Mouse (Mus musculus): Measurements from ENCODE around the gene Ccdc88b.
"Not testable (repeated sequence)": the region's sequence is repeated elsewhere in the genome, so short reads cannot be mapped to it uniquely, and the experiment has no call there.

The Ccdc88b gene

GRCm38 (mm10) chr19:6858031-6858430 is at the start of gene Ccdc88b:
Gene Ccdc88b, minus strand, starts transcription at chr19:6858211.
- no peak for DNase-seq (ENCODE audit: low read depth, low spot score)

- no peak for DNase-seq (ENCODE audit: low read depth, low spot score)
These were observed 49.1 kb upstream of the Ccdc88b start for GRCm38 (mm10) chr19:6907094-6907493.

- DNase-seq (ENCODE audit: low read depth, low spot score): no peak
These were observed 48.2 kb upstream of the Ccdc88b start for GRCm38 (mm10) chr19:6906199-6906598.

GRCm38 (mm10) chr19:6905498-6906159 is 47.6 kb upstream of the Ccdc88b start:
- DNase-seq (ENCODE audit: low read depth, low spot score): no peak

- DNase-seq (ENCODE audit: low read depth, low spot score): no peak
These were observed 46.8 kb upstream of the Ccdc88b start for GRCm38 (mm10) chr19:6904846-6905245.

- DNase-seq (ENCODE audit: low read depth, low spot score): no peak
These were observed 45.0 kb upstream of the Ccdc88b start for GRCm38 (mm10) chr19:6903031-6903430.

- no peak for DNase-seq (ENCODE audit: low read depth, low spot score)
These were observed 41.6 kb upstream of the Ccdc88b start for GRCm38 (mm10) chr19:6899641-6900040.

GRCm38 (mm10) chr19:6895608-6896305 is 37.7 kb upstream of the Ccdc88b start:
- DNase-seq (ENCODE audit: low read depth, low spot score): not testable (repeated sequence)

- DNase-seq (ENCODE audit: low read depth, low spot score): no peak
These were observed 35.9 kb upstream of the Ccdc88b start for GRCm38 (mm10) chr19:6893731-6894451.

GRCm38 (mm10) chr19:6892512-6892911 is 34.5 kb upstream of the Ccdc88b start:
- no peak for DNase-seq (ENCODE audit: low read depth, low spot score)

GRCm38 (mm10) chr19:6877965-6878364 is 20.0 kb upstream of the Ccdc88b start:
- no peak for DNase-seq (ENCODE audit: low read depth, low spot score)

GRCm38 (mm10) chr19:6876799-6877198 is 18.8 kb upstream of the Ccdc88b start:
- DNase-seq (ENCODE audit: low read depth, low spot score): no peak

- DNase-seq (ENCODE audit: low read depth, low spot score): peak; percentile 27
These were observed 17.8 kb upstream of the Ccdc88b start for GRCm38 (mm10) chr19:6875834-6876233.

GRCm38 (mm10) chr19:6874257-6874656 is 16.2 kb upstream of the Ccdc88b start:
- DNase-seq (ENCODE audit: low read depth, low spot score): no peak

- DNase-seq (ENCODE audit: low read depth, low spot score): no peak
These were observed 14.7 kb upstream of the Ccdc88b start for GRCm38 (mm10) chr19:6872701-6873100.

GRCm38 (mm10) chr19:6871574-6872271 is 13.7 kb upstream of the Ccdc88b start:
- DNase-seq (ENCODE audit: low read depth, low spot score): no peak

GRCm38 (mm10) chr19:6869355-6869754 is 11.3 kb upstream of the Ccdc88b start:
- DNase-seq (ENCODE audit: low read depth, low spot score): no peak

GRCm38 (mm10) chr19:6861451-6861850 is 3.4 kb upstream of the Ccdc88b start:
- DNase-seq (ENCODE audit: low read depth, low spot score): no peak

GRCm38 (mm10) chr19:6860706-6861105 is 2.7 kb upstream of the Ccdc88b start:
- no peak for DNase-seq (ENCODE audit: low read depth, low spot score)

GRCm38 (mm10) chr19:6859971-6860370 is 2.0 kb upstream of the Ccdc88b start:
- no peak for DNase-seq (ENCODE audit: low read depth, low spot score)

- no peak for DNase-seq (ENCODE audit: low read depth, low spot score)
These were observed 1.1 kb upstream of the Ccdc88b start for GRCm38 (mm10) chr19:6859032-6859651.

All from telencephalon, adult 2 months (tissue).